8 mouse cellular contexts compared by ENCODE assay signal in genomic region chr9:36968713-36969112, GRCm38 (mm10).
DNase-seq lines count a peak whose midpoint lies in the region; ATAC-seq and TF ChIP-seq lines count a peak whose summit lies in the region.

No protein-coding gene starts in this region.

- ATAC-seq in liver, embryonic 11.5 days (replicated peaks; ENCODE audit: low FRiP score), result no peak
- peak; percentile 52; the same call in 1 of the 2 replicates for ATAC-seq in hindbrain, postnatal 0 days
- 0 out of 2 replicates have a peak, but pooled peaks have one; percentile 20 for ATAC-seq in midbrain, embryonic 11.5 days (ENCODE audit: low FRiP score)

- H3K4me1 ChIP-seq in liver, adult 2 months (ENCODE audit: control insufficient read depth, insufficient read depth, low read length), result no peaks in the 10 kb centered on the region
- no peaks in the 10 kb centered on the region for H3K4me1 ChIP-seq in liver, embryonic 11.5 days (replicated peaks; ENCODE audit: control insufficient read depth, insufficient read depth, low read length)
- H3K4me1 ChIP-seq in hindbrain, postnatal 0 days (ENCODE audit: insufficient read depth, low read length), result no peaks in the 10 kb centered on the region; the same call in 1 of the 2 replicates
- H3K4me1 ChIP-seq in midbrain, embryonic 11.5 days (ENCODE audit: control insufficient read depth, insufficient read depth, low read length), result peaks cover 25% of the 10 kb centered on the region

- H3K79me2 ChIP-seq in liver, adult 2 months (ENCODE audit: control insufficient read depth, insufficient read depth, low read length), result no peaks in the 10 kb centered on the region

- no peak for TF ChIP-seq POLR2A in liver, adult 2 months (IDR thresholded peaks at IDR 0.05; ENCODE audit: extremely low read depth, insufficient read depth, low read length)

- 46% methylated on average over 7 of the region's 7 CpGs for WGBS in liver, adult 2 months
- 43% methylated on average over 7 of the region's 7 CpGs for WGBS in liver, embryonic 11.5 days
- 38% methylated on average over 7 of the region's 7 CpGs for WGBS in hindbrain, postnatal 0 days
- 49% methylated on average over 7 of the region's 7 CpGs for WGBS in midbrain, embryonic 11.5 days

- DNase-seq in liver, adult 2 months (ENCODE audit: extremely low read depth, low read depth, low spot score), result no peak
- no peak for DNase-seq in liver, embryonic 11.5 days (ENCODE audit: low spot score)
- DNase-seq in adrenal gland, postnatal 14 days, result peak; percentile 47
- peak; percentile 70 for DNase-seq in embryo, embryonic 9.5 days (ENCODE audit: extremely low spot score)
- DNase-seq in hindbrain, postnatal 0 days (ENCODE audit: low spot score), result peak; percentile 85
- DNase-seq in midbrain, embryonic 11.5 days (ENCODE audit: low spot score, missing footprints), result peak; percentile 89
- peak; percentile 55 for DNase-seq in thymus, postnatal 0 days (ENCODE audit: low spot score)
- no peak for DNase-seq in MN1 (ENCODE audit: low spot score)

- no peak overlapping the region for H3K9ac ChIP-seq in liver, adult 2 months (ENCODE audit: low read depth, low read length)
- H3K9ac ChIP-seq in liver, embryonic 11.5 days (ENCODE audit: low read depth, low read length), result no peak overlapping the region
- H3K9ac ChIP-seq in hindbrain, postnatal 0 days (replicated peaks; ENCODE audit: low read length), result no peak overlapping the region
- H3K9ac ChIP-seq in midbrain, embryonic 11.5 days (ENCODE audit: low read length), result no peak overlapping the region

- no peaks in the 10 kb centered on the region for H3K27me3 ChIP-seq in liver, adult 2 months (ENCODE audit: control insufficient read depth, insufficient read depth, low read length)
- H3K27me3 ChIP-seq in liver, embryonic 11.5 days (replicated peaks; ENCODE audit: control insufficient read depth, insufficient read depth, low read length), result peaks cover 2% of the 10 kb centered on the region; the same call in 1 of the 2 replicates
- no peaks in the 10 kb centered on the region for H3K27me3 ChIP-seq in hindbrain, postnatal 0 days (ENCODE audit: insufficient read depth, low read length)
- H3K27me3 ChIP-seq in midbrain, embryonic 11.5 days (ENCODE audit: control insufficient read depth, insufficient read depth, low read length), result no peaks in the 10 kb centered on the region

- no peak overlapping the region for H3K4me2 ChIP-seq in liver, embryonic 11.5 days
- no peak overlapping the region for H3K4me2 ChIP-seq in hindbrain, postnatal 0 days (ENCODE audit: low read depth, low read length)
- no peak overlapping the region for H3K4me2 ChIP-seq in midbrain, embryonic 11.5 days

- H3K27ac ChIP-seq in liver, adult 2 months (replicated peaks; ENCODE audit: insufficient read depth, low read depth, low read length), result no peak overlapping the region
- no peak overlapping the region for H3K27ac ChIP-seq in liver, embryonic 11.5 days (ENCODE audit: low read depth, low read length)
- H3K27ac ChIP-seq in hindbrain, postnatal 0 days, result no peak overlapping the region
- H3K27ac ChIP-seq in midbrain, embryonic 11.5 days (ENCODE audit: low read depth, low read length), result no peak overlapping the region

- peak; percentile 55 for TF ChIP-seq CTCF in liver, adult 2 months (IDR thresholded peaks at IDR 0.05; ENCODE audit: low read depth, low read length)
- TF ChIP-seq CTCF in hindbrain, postnatal 0 days (IDR thresholded peaks at IDR 0.05; ENCODE audit: low read depth), result peak; percentile 90

- no peaks in the 10 kb centered on the region for H3K36me3 ChIP-seq in liver, adult 2 months (ENCODE audit: control insufficient read depth, insufficient read depth, low read length)
- H3K36me3 ChIP-seq in liver, embryonic 11.5 days (ENCODE audit: control insufficient read depth, insufficient read depth, low read length), result no peaks in the 10 kb centered on the region
- H3K36me3 ChIP-seq in hindbrain, postnatal 0 days (ENCODE audit: insufficient read depth, low read length), result no peaks in the 10 kb centered on the region
- H3K36me3 ChIP-seq in midbrain, embryonic 11.5 days (ENCODE audit: control insufficient read depth, insufficient read depth, low read length), result no peaks in the 10 kb centered on the region

- no peaks in the 10 kb centered on the region for H3K9me3 ChIP-seq in liver, embryonic 11.5 days (ENCODE audit: control insufficient read depth, low read length)
- H3K9me3 ChIP-seq in hindbrain, postnatal 0 days (ENCODE audit: low read length), result no peaks in the 10 kb centered on the region
- no peaks in the 10 kb centered on the region for H3K9me3 ChIP-seq in midbrain, embryonic 11.5 days (ENCODE audit: control insufficient read depth, low read length)

- H3K4me3 ChIP-seq in liver, adult 2 months (ENCODE audit: insufficient read depth, low read depth, low read length), result no peak overlapping the region
- no peak overlapping the region for H3K4me3 ChIP-seq in liver, embryonic 11.5 days (ENCODE audit: low read depth, low read length)
- H3K4me3 ChIP-seq in hindbrain, postnatal 0 days (ENCODE audit: low read length), result no peak overlapping the region
- H3K4me3 ChIP-seq in midbrain, embryonic 11.5 days (ENCODE audit: low read depth, low read length), result no peak overlapping the region

Comparison
In these comparisons a context has a peak if more than half of its experiments do, and no peak if none do; other contexts are left out.
1. DNase-seq: peak in adrenal gland, postnatal 14 days (single experiment), embryo, embryonic 9.5 days (single experiment), hindbrain, postnatal 0 days (single experiment), midbrain, embryonic 11.5 days (single experiment) and thymus, postnatal 0 days (single experiment); none in liver, adult 2 months (single experiment), liver, embryonic 11.5 days (single experiment) and MN1 (single experiment).